Mouse (Mus musculus) ES-Bruce4 (cell line): ENCODE data around the gene Wdr47. TPM values are rescaled to one million over a fixed set of nuclear protein-coding genes. Genes with fewer than 3 reads are reported as not detected.
A peak's percentile ranks its signal among the peaks of the same experiment; 100 is the strongest.

Source experiments
- H3K27ac ChIP-seq: 2 replicates; pipeline ENCODE4 v1.5.1; 2012; ENCODE audit warnings: low read length, inconsistent platforms; ENCODE audit not compliant: insufficient read depth
- H3K27me3 ChIP-seq: 2 replicates; pipeline ENCODE4 v1.6.1; 2012; ENCODE audit warnings: mild to moderate bottlenecking, low read length, inconsistent platforms; ENCODE audit not compliant: control insufficient read depth, poor library complexity, insufficient read depth, severe bottlenecking
- H3K36me3 ChIP-seq: 2 replicates; pipeline ENCODE4 v1.6.1; 2012; ENCODE audit warnings: inconsistent platforms, mild to moderate bottlenecking, low read length, moderate library complexity; ENCODE audit not compliant: control insufficient read depth, poor library complexity, insufficient read depth, severe bottlenecking
- H3K4me1 ChIP-seq: one replicate; pipeline ENCODE4 v1.8.1; 2011; ENCODE audit warnings: low read length; ENCODE audit not compliant: control insufficient read depth, insufficient read depth
- H3K4me3 ChIP-seq: 2 replicates; pipeline ENCODE4 v1.5.1; 2011; ENCODE audit warnings: low read depth, mild to moderate bottlenecking, low read length
- H3K9ac ChIP-seq: 2 replicates; pipeline ENCODE4 v1.6.1; 2012; ENCODE audit warnings: low read depth, mild to moderate bottlenecking, inconsistent platforms; ENCODE audit not compliant: poor library complexity, severe bottlenecking
- H3K9me3 ChIP-seq: replicated peaks from 2 replicates; pipeline ENCODE4 v1.6.1; 2012; ENCODE audit warnings: mild to moderate bottlenecking, low read length, inconsistent platforms; ENCODE audit not compliant: control insufficient read depth, poor library complexity, insufficient read depth, severe bottlenecking
- CTCF ChIP-seq: IDR thresholded peaks from one replicate; pipeline ENCODE4 v1.8.1; 2011; ENCODE audit warnings: low read depth, low read length
- EP300 ChIP-seq: IDR thresholded peaks from 2 replicates; pipeline ENCODE4 v1.6.1; 2011; ENCODE audit warnings: low read depth, low read length; ENCODE audit not compliant: insufficient read depth
- POLR2A ChIP-seq: IDR thresholded peaks from one replicate; pipeline ENCODE4 v1.8.1; 2011; ENCODE audit warnings: low read length; ENCODE audit not compliant: insufficient read depth
- polyA plus RNA-seq: library from polyadenylated mRNA; stranded (reverse); fragments of >200 nt; gene quantifications from 2 replicates; pipeline ENCODE4 v1.2.4, GENCODE M21; 2011; ENCODE audit warnings: low read depth; ENCODE audit not compliant: missing spikeins, insufficient read depth, insufficient read length

The Wdr47 gene
- polyA plus RNA-seq, 1 experiment: 10.9 TPM

DNA sequence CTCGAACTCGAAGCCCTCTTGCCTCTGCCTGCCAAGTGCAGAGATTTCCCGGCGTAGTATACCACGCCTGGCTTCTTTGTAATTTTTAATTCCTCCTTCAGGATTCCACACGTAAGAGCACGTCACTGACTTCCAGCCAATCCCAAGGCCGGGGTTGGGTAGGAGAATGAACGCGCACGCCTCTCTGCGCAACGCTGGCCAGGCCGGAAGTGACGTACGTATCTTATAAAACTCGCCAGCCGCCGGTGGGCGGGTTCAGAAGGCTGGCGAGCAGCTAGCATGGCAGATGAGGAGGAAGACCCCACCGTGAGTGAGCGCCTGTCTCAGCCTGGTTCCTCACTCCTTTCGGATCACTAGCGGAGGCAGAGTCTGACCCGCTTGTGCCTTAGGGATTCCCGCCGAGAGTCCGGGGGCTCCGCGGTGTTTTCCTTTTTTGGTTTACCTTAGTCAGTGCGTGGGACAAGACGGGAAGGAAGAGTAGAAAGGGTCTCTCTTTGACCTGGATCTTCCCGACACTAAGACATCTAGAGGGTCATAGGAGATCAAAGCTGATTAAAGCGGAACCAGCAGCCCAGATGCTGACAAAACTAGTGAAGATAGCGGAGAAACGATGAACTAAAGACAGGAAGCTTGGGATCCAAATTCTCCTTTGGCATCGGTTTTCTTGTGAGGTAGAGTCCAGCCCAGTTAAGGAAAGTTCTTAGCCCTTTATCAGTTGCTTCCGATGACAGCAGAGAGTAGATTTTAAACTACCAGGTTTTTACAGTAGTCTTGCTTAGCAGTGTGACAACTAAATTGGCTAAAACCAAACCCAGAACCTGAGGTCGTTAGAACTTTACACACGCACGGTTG lies 19.4 kb upstream of the Wdr47 start, which contains the start of gene Taf13:
Gene Taf13, plus strand, starts transcription at position 256 of the 852 bp plus-strand sequence.
- TF ChIP-seq POLR2A: peak; percentile 100
- no peak for TF ChIP-seq CTCF
- Histone ChIP-seq H3K27me3 (no peaks in the 10 kb centered on the region), H3K9me3 (no peaks in the 10 kb centered on the region), H3K4me1 (no peaks in the 10 kb centered on the region), H3K36me3 (no peaks in the 10 kb centered on the region; the same call in 1 of the 2 replicates), H3K9ac (peak within 1 kb of the TSS; percentile 87), H3K27ac (no peak within 1 kb of the TSS), H3K4me3 (peak within 1 kb of the TSS; percentile 78)

GRCm38 (mm10) chr3:108572309-108573010 lies 18.6 kb upstream of the Wdr47 start:
- H3K27ac ChIP-seq: no peak overlapping the region
- no peak for TF ChIP-seq POLR2A
- no peak for TF ChIP-seq CTCF
- no peak for TF ChIP-seq EP300
- peak overlapping the region; percentile 78 for H3K4me3 ChIP-seq
- no peaks in the 10 kb centered on the region for H3K27me3 ChIP-seq
- H3K9me3 ChIP-seq: no peaks in the 10 kb centered on the region
- H3K36me3 ChIP-seq: no peaks in the 10 kb centered on the region; the same call in 1 of the 2 replicates
- H3K4me1 ChIP-seq: no peaks in the 10 kb centered on the region
- H3K9ac ChIP-seq: peak overlapping the region; percentile 87

DNA sequence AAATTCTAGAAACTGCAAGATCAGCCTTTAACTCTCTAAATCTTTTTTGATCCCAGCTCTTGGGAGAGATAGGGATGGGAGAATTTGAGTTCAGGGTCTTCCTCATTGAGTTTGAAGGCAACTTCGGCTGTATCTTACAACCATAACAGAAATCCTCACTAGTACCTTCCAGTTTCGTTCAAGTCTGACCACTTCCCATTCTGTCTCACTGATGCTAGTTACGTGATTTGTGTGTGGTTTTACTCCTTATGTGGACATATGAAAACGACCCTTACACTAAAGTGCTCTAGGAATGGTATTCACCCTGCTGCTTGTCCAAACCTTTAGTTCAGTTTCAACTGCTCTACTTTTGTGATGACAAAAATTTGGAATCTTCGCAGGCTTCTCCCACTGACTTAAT lies 17.1 kb upstream of the Wdr47 start:
- Histone ChIP-seq H3K4me3 (no peak overlapping the region), H3K9me3 (no peaks in the 10 kb centered on the region), H3K4me1 (no peaks in the 10 kb centered on the region), H3K27me3 (no peaks in the 10 kb centered on the region), H3K27ac (no peak overlapping the region), H3K9ac (no peak overlapping the region), H3K36me3 (peaks cover 1% of the 10 kb centered on the region; the same call in 1 of the 2 replicates)
- TF ChIP-seq EP300: no peak
- no peak for TF ChIP-seq POLR2A

GRCm38 (mm10) chr3:108584580-108584979 lies 6.5 kb upstream of the Wdr47 start:
- Histone ChIP-seq H3K4me1 (no peaks in the 10 kb centered on the region), H3K4me3 (no peak overlapping the region), H3K9me3 (no peaks in the 10 kb centered on the region), H3K27me3 (no peaks in the 10 kb centered on the region; the same call in 1 of the 2 replicates), H3K36me3 (no peaks in the 10 kb centered on the region; the same call in 1 of the 2 replicates), H3K9ac (no peak overlapping the region), H3K27ac (no peak overlapping the region)
- TF ChIP-seq POLR2A (no peak), CTCF (no peak), EP300 (no peak)

- TF ChIP-seq POLR2A (no peak), CTCF (no peak), EP300 (peak; percentile 61; the same call in 1 of the 2 replicates)
- no peak overlapping the region for H3K4me3 ChIP-seq
- H3K4me1 ChIP-seq: no peaks in the 10 kb centered on the region
- H3K27ac ChIP-seq: peak overlapping the region; percentile 83
- H3K36me3 ChIP-seq: no peaks in the 10 kb centered on the region
- no peak overlapping the region for H3K9ac ChIP-seq
- no peaks in the 10 kb centered on the region; the same call in 1 of the 2 replicates for H3K27me3 ChIP-seq
- H3K9me3 ChIP-seq: no peaks in the 10 kb centered on the region
Measured at GRCm38 (mm10) chr3:108588446-108588845, 2.6 kb upstream of the Wdr47 start.
